Mouse (Mus musculus) intestine, postnatal 0 days (tissue): ENCODE measurements around the gene AI661453. TPM values are rescaled to one million over a fixed set of nuclear protein-coding genes. Genes with fewer than 3 reads are reported as not detected.
A peak's percentile ranks its signal among the peaks of the same experiment; 100 is the strongest.

Experiments
- ATAC-seq: fragments of 200-750 bp; cut with Nextera tagmentation; 2 replicates; pipeline ENCODE4 v1.8.0; 2017; ENCODE audit warnings: mild to moderate bottlenecking, moderate TSS enrichment, moderate library complexity
- H3K27ac ChIP-seq: fragments of 300-500 bp; sonication (generic); 2 replicates; pipeline ENCODE4 v1.5.1; 2014; ENCODE audit warnings: mild to moderate bottlenecking, low read depth, low read length, moderate library complexity
- H3K27me3 ChIP-seq: fragments of 300-500 bp; sonication (generic); replicated peaks from 2 replicates; pipeline ENCODE4 v1.6.1; 2014; ENCODE audit warnings: low read length, mixed read lengths; ENCODE audit not compliant: control insufficient read depth, insufficient read depth
- H3K36me3 ChIP-seq: fragments of 300-500 bp; sonication (generic); 2 replicates; pipeline ENCODE4 v1.6.1; 2014; ENCODE audit warnings: mild to moderate bottlenecking, moderate library complexity; ENCODE audit not compliant: control insufficient read depth, insufficient read depth
- H3K4me1 ChIP-seq: fragments of 300-500 bp; sonication (generic); replicated peaks from 2 replicates; pipeline ENCODE4 v1.6.1; 2014; ENCODE audit warnings: antibody characterized with exemption, low read length, mixed read lengths; ENCODE audit not compliant: control insufficient read depth, insufficient read depth
- H3K4me2 ChIP-seq: fragments of 300-500 bp; sonication (generic); replicated peaks from 2 replicates; pipeline ENCODE4 v1.6.1; 2014; ENCODE audit warnings: low read depth, mild to moderate bottlenecking, moderate library complexity
- H3K4me3 ChIP-seq: fragments of 300-500 bp; sonication (generic); 2 replicates; pipeline ENCODE4 v1.5.1; 2014; ENCODE audit warnings: low read depth, low read length
- H3K9ac ChIP-seq: fragments of 300-500 bp; sonication (generic); 2 replicates; pipeline ENCODE4 v1.6.1; 2014; ENCODE audit warnings: mild to moderate bottlenecking, low read depth, low read length
- H3K9me3 ChIP-seq: fragments of 300-500 bp; sonication (generic); 2 replicates; pipeline ENCODE4 v1.6.1; 2016; ENCODE audit warnings: mixed run types; ENCODE audit not compliant: control insufficient read depth
- CTCF ChIP-seq: sonication (generic); IDR thresholded peaks from 2 replicates; pipeline ENCODE4 v1.5.1; 2016; ENCODE audit warnings: low read depth, mild to moderate bottlenecking, control low read depth, antibody characterized with exemption, moderate library complexity
- WGBS: fragments of 180-500 bp; shearing (Covaris S2); extraction: QIAGEN DNeasy Blood & Tissue Kit; methylation state at CpG from one replicate; pipeline ENCODE4 v1.1.7; 2014; 5-methylcytosine and 5-hydroxymethylcytosine counted together
- polyA plus RNA-seq: library from polyadenylated mRNA; unstranded; fragments of >200 nt; fragmentation: Nextera tagmentation; extraction: Ambion mirVana; gene quantifications from 2 replicates; pipeline ENCODE4 v1.2.1, GENCODE M21; 2015

AI661453 gene
- polyA plus RNA-seq, 1 experiment from 2014 or later = 6.1 TPM

GRCm38 (mm10) chr17:47452886-47453285 lies 16.5 kb downstream of the AI661453 start:
- peaks cover 27% of the 10 kb centered on the region; the same call in 1 of the 2 replicates for H3K4me1 ChIP-seq
- H3K27ac ChIP-seq = no peak overlapping the region
- H3K4me3 ChIP-seq = no peak overlapping the region
- no peaks in the 10 kb centered on the region for H3K9me3 ChIP-seq
- H3K9ac ChIP-seq = no peak overlapping the region
- TF ChIP-seq CTCF = no peak
- WGBS = 45% methylated on average over 7 of the region's 7 CpGs
- H3K36me3 ChIP-seq = peaks cover 4% of the 10 kb centered on the region; the same call in 1 of the 2 replicates
- no peak overlapping the region for H3K4me2 ChIP-seq
- no peak for ATAC-seq
- no peaks in the 10 kb centered on the region for H3K27me3 ChIP-seq

GRCm38 (mm10) chr17:47454675-47455074 lies 18.3 kb downstream of the AI661453 start:
- Histone ChIP-seq H3K4me3 (no peak overlapping the region), H3K9me3 (no peaks in the 10 kb centered on the region), H3K9ac (0 out of 2 replicates have a peak overlapping the region, but pooled peaks have one; percentile 8), H3K4me2 (no peak overlapping the region), H3K4me1 (peaks cover 17% of the 10 kb centered on the region; the same call in 1 of the 2 replicates), H3K36me3 (peaks cover 4% of the 10 kb centered on the region; the same call in 1 of the 2 replicates), H3K27ac (peak overlapping the region; percentile 74), H3K27me3 (no peaks in the 10 kb centered on the region)
- ATAC-seq = peak; percentile 77
- 29% methylated on average over 8 of the region's 8 CpGs for WGBS
- TF ChIP-seq CTCF = no peak

GRCm38 (mm10) chr17:47458310-47458709 lies 21.9 kb downstream of the AI661453 start:
- H3K9ac ChIP-seq = no peak overlapping the region

GRCm38 (mm10) chr17:47458936-47459335 lies 22.5 kb downstream of the AI661453 start:
- Histone ChIP-seq H3K4me1 (peaks cover 19% of the 10 kb centered on the region), H3K9ac (no peak overlapping the region), H3K36me3 (peaks cover under 1% of the 10 kb centered on the region; the same call in 1 of the 2 replicates), H3K4me3 (no peak overlapping the region), H3K27me3 (no peaks in the 10 kb centered on the region), H3K9me3 (no peaks in the 10 kb centered on the region), H3K27ac (no peak overlapping the region), H3K4me2 (no peak overlapping the region)
- 81% methylated on average over 2 of the region's 2 CpGs for WGBS
- no peak for TF ChIP-seq CTCF
- ATAC-seq = no peak

More at GRCm38 (mm10) chr17:47458310-47458709, 21.9 kb downstream of the AI661453 start:
- peak; percentile 35; the same call in 1 of the 2 replicates for ATAC-seq
- 66% methylated on average over 13 of the region's 13 CpGs for WGBS
- no peaks in the 10 kb centered on the region for H3K27me3 ChIP-seq
- H3K9me3 ChIP-seq = no peaks in the 10 kb centered on the region
- TF ChIP-seq CTCF = no peak
- peak overlapping the region; percentile 15; the same call in 1 of the 2 replicates for H3K27ac ChIP-seq
- no peak overlapping the region for H3K4me3 ChIP-seq
- peaks cover 19% of the 10 kb centered on the region for H3K4me1 ChIP-seq
- peaks cover 4% of the 10 kb centered on the region; the same call in 1 of the 2 replicates for H3K36me3 ChIP-seq
- no peak overlapping the region for H3K4me2 ChIP-seq

DNA sequence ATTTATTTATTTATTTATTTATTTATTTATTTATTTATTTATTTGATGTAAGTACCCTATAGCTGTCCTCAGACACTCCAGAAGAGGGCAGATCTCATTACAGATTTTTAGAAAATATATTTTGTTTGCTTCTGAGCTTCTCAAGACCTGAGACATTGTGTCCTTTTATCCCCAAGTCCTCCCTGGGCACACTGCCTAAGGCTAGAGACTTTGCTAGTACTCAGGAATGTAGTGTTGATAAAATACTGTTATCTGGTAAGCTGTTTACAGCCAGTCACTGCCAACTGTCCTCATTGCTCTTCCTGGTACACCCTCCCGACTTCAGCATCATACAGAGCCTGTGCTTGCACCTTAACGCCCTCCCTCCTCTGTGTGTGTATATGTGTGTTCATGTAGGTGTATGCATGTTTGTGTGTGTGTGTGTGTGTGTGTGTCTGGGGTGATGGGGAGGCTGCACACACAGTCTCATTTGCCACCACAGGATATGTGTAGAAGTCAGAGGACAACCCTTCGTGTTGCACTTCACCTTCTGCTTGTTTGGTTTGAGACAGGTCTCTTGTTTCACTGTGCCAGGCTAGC lies 23.0 kb downstream of the AI661453 start:
- Histone ChIP-seq H3K4me1 (peaks cover 17% of the 10 kb centered on the region), H3K27ac (no peak overlapping the region), H3K9me3 (no peaks in the 10 kb centered on the region), H3K4me3 (no peak overlapping the region), H3K9ac (no peak overlapping the region), H3K4me2 (no peak overlapping the region), H3K27me3 (no peaks in the 10 kb centered on the region), H3K36me3 (no peaks in the 10 kb centered on the region; the same call in 1 of the 2 replicates)
- WGBS = 40% methylated on average over 3 of the region's 3 CpGs
- TF ChIP-seq CTCF = no peak
- 0 out of 2 replicates have a peak, but pooled peaks have one; percentile 12 for ATAC-seq

- no peaks in the 10 kb centered on the region for H3K9me3 ChIP-seq
- H3K27ac ChIP-seq = no peak overlapping the region
- 39% methylated on average over 3 of the region's 3 CpGs for WGBS
These were observed 25.3 kb downstream of the AI661453 start for GRCm38 (mm10) chr17:47461688-47462087.

More at GRCm38 (mm10) chr17:47461688-47462087, 25.3 kb downstream of the AI661453 start:
- H3K27me3 ChIP-seq = no peaks in the 10 kb centered on the region
- H3K4me2 ChIP-seq = no peak overlapping the region
- no peak overlapping the region for H3K4me3 ChIP-seq
- peaks cover 14% of the 10 kb centered on the region for H3K4me1 ChIP-seq
- H3K36me3 ChIP-seq = no peaks in the 10 kb centered on the region; the same call in 1 of the 2 replicates
- H3K9ac ChIP-seq = no peak overlapping the region
- TF ChIP-seq CTCF = no peak
- ATAC-seq = no peak
